Mouse (Mus musculus) kidney, adult 2 months (tissue): Measurements from ENCODE around the gene Borcs6.

ENCODE experiments used
- CTCF ChIP-seq: fragments of 200-500 bp; conservative IDR thresholded peaks from 2 replicates; pipeline ENCODE4 v1.5.1; 2011; ENCODE audit warnings: low read depth, mild to moderate bottlenecking, control low read depth, low read length, moderate library complexity, mixed read lengths; ENCODE audit not compliant: insufficient read depth, insufficient read length
- POLR2A ChIP-seq: fragments of 200-500 bp; IDR thresholded peaks from one replicate; pipeline ENCODE4 v1.6.1; 2011; ENCODE audit warnings: low read depth, low read length, control low read depth

GRCm38 (mm10) chr11:69047592-69047991, 11.9 kb upstream of the Borcs6 start:
- TF ChIP-seq CTCF (no peak), POLR2A (no peak)
